Mouse (Mus musculus): Measurements from ENCODE around the gene Smim15.

Smim15 gene

GRCm38 (mm10) chr13:108062900-108063299, 18.7 kb downstream of the Smim15 start:
- DNase-seq (ENCODE audit: low read depth, low spot score) = no peak

- no peak for DNase-seq (ENCODE audit: low read depth, low spot score)
These were observed 19.3 kb downstream of the Smim15 start for GRCm38 (mm10) chr13:108063374-108064134.

- no peak for DNase-seq (ENCODE audit: low read depth, low spot score)
These were observed 20.1 kb downstream of the Smim15 start for GRCm38 (mm10) chr13:108064331-108064730.

- DNase-seq (ENCODE audit: low read depth, low spot score) = no peak
These were observed 21.8 kb downstream of the Smim15 start for GRCm38 (mm10) chr13:108066021-108066420.

- no peak for DNase-seq (ENCODE audit: low read depth, low spot score)
These were observed 24.9 kb downstream of the Smim15 start for GRCm38 (mm10) chr13:108069151-108069550.

- DNase-seq (ENCODE audit: low read depth, low spot score) = no peak
These were observed 25.9 kb downstream of the Smim15 start for GRCm38 (mm10) chr13:108070171-108070570.

- no peak for DNase-seq (ENCODE audit: low read depth, low spot score)
These were observed 33.2 kb downstream of the Smim15 start for GRCm38 (mm10) chr13:108077476-108077875.

GRCm38 (mm10) chr13:108077901-108078300, 33.7 kb downstream of the Smim15 start:
- DNase-seq (ENCODE audit: low read depth, low spot score) = no peak

- DNase-seq (ENCODE audit: low read depth, low spot score) = no peak
These were observed 39.8 kb downstream of the Smim15 start for GRCm38 (mm10) chr13:108084086-108084485.

GRCm38 (mm10) chr13:108086036-108086435, 41.8 kb downstream of the Smim15 start:
- no peak for DNase-seq (ENCODE audit: low read depth, low spot score)

- no peak for DNase-seq (ENCODE audit: low read depth, low spot score)
These were observed 42.5 kb downstream of the Smim15 start for GRCm38 (mm10) chr13:108086724-108087123.

- DNase-seq (ENCODE audit: low read depth, low spot score) = no peak
These were observed 48.0 kb downstream of the Smim15 start for GRCm38 (mm10) chr13:108092290-108092689.

GRCm38 (mm10) chr13:108094681-108095080, 50.4 kb downstream of the Smim15 start:
- DNase-seq (ENCODE audit: low read depth, low spot score) = no peak

GRCm38 (mm10) chr13:108095617-108096016, 51.4 kb downstream of the Smim15 start:
- no peak for DNase-seq (ENCODE audit: low read depth, low spot score)

GRCm38 (mm10) chr13:108096446-108096845, 52.2 kb downstream of the Smim15 start:
- no peak for DNase-seq (ENCODE audit: low read depth, low spot score)
